Mouse (Mus musculus): Measurements from ENCODE around the gene Sbno2.

GRCm38 (mm10) chr10:80011740-80012139 is 93.6 kb downstream of the Sbno2 start:
- no peak for TF ChIP-seq CTCF (IDR thresholded peaks at IDR 0.05; ENCODE audit: control insufficient read depth, insufficient read depth, insufficient read length)
- no peak for TF ChIP-seq MAX (IDR thresholded peaks at IDR 0.05)
- no peak for TF ChIP-seq CEBPB (IDR thresholded peaks at IDR 0.05; ENCODE audit: low read depth)
- TF ChIP-seq USF1 (IDR thresholded peaks at IDR 0.05; ENCODE audit: low read depth) = no peak
